In the genomic region with DNA sequence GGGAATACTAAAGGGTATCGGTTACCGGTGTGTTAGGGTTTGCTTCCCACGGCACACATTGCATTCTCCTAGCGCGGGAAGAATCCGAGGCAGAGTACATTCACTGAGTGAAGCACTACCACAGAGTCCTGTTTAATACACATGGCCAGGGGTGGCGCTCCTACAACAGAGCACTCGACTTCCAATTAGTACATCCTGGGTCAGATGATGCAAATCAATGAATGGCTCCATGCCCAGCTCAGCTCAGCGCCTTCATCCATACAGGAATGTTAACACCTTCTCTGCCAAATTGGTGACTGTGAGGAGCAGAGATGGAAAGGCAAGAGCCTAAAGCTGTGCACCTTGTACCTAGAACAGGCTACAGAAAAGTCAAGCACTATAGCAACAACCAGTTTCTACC, we compare ENCODE assay signal across 20 mouse cellular contexts.
A peak's percentile ranks its signal among the peaks of the same experiment; 100 is the strongest.
DNase-seq lines count a peak whose midpoint lies in the region; ATAC-seq and TF ChIP-seq lines count a peak whose summit lies in the region.
"Had no signal": no experiment of that assay in that cellular context is flagged by ENCODE, and none has a peak within 500 bp of the region (broad histone marks: within the 10 kb centered on the region; RNA-seq: fewer than 3 reads in every experiment).

No protein-coding gene starts in this region.

- peaks cover 16% of the 10 kb centered on the region for H3K36me3 ChIP-seq in midbrain, postnatal 0 days (ENCODE audit: insufficient read depth, low read length)

- H3K27ac ChIP-seq in midbrain, postnatal 0 days (ENCODE audit: low read depth, low read length), result no peak overlapping the region
- H3K27ac ChIP-seq: embryonic facial prominence, embryonic 13.5 days; heart, embryonic 10.5 days; macrophage; stomach, embryonic 15.5 days had no signal

- 78% methylated on average over 9 of the region's 9 CpGs for WGBS in midbrain, postnatal 0 days

- H3K9ac ChIP-seq in midbrain, postnatal 0 days (replicated peaks; ENCODE audit: low read length, poor library complexity, severe bottlenecking), result no peak overlapping the region
- H3K9ac ChIP-seq: embryonic facial prominence, embryonic 13.5 days; stomach, embryonic 15.5 days had no signal

- H3K4me3 ChIP-seq in midbrain, postnatal 0 days (ENCODE audit: low read depth, low read length), result no peak overlapping the region
- H3K4me3 ChIP-seq: embryonic facial prominence, embryonic 13.5 days; heart, embryonic 10.5 days; stomach, embryonic 15.5 days had no signal

- H3K9me3 ChIP-seq in midbrain, postnatal 0 days (ENCODE audit: low read length), result no peaks in the 10 kb centered on the region
- H3K9me3 ChIP-seq: embryonic facial prominence, embryonic 13.5 days; heart, embryonic 10.5 days; stomach, embryonic 15.5 days had no signal

- no peak for ATAC-seq in midbrain, postnatal 0 days (ENCODE audit: low FRiP score)
- ATAC-seq: intestine, postnatal 0 days had no signal

- peak; percentile 22 for TF ChIP-seq CTCF in midbrain, postnatal 0 days (IDR thresholded peaks at IDR 0.05)

- peak; percentile 71 to 75 for DNase-seq in cerebellum, postnatal 10 days
- no peak for DNase-seq in cerebellum, adult 11-12 months
- DNase-seq in layer of hippocampus, postnatal 14 days (ENCODE audit: low spot score in 2 of 2), result peak; percentile 11 to 41
- no peak for DNase-seq in layer of hippocampus, adult 8-10 months (ENCODE audit: low spot score in 2 of 2)
- DNase-seq in retina, postnatal 1 day, result peak; percentile 10
- no peak for DNase-seq in retina, embryonic 14.5 days (ENCODE audit: low spot score)
- peak; percentile 52 for DNase-seq in midbrain, postnatal 0 days (ENCODE audit: low spot score)
- no peak for DNase-seq in adrenal gland, postnatal 25 days
- DNase-seq: adrenal gland, adult 8-10 months; gastrocnemius, postnatal 10 days; heart, postnatal 4 days; kidney, postnatal 10 days; lung, adult 18-20 months; thymus, postnatal 14 days had no signal

- H3K4me2 ChIP-seq in midbrain, postnatal 0 days (ENCODE audit: low read depth, low read length, poor library complexity, severe bottlenecking), result no peak overlapping the region
- H3K4me2 ChIP-seq: embryonic facial prominence, embryonic 13.5 days; stomach, embryonic 15.5 days had no signal

- H3K4me1 ChIP-seq in midbrain, postnatal 0 days (ENCODE audit: insufficient read depth, low read length), result no peaks in the 10 kb centered on the region
- H3K4me1 ChIP-seq: embryonic facial prominence, embryonic 13.5 days; heart, embryonic 10.5 days; stomach, embryonic 15.5 days had no signal

- H3K27me3 ChIP-seq in midbrain, postnatal 0 days (ENCODE audit: insufficient read depth, low read length), result no peaks in the 10 kb centered on the region
- H3K27me3 ChIP-seq: CH12.LX; embryonic facial prominence, embryonic 13.5 days; stomach, embryonic 15.5 days had no signal

Comparison
In these comparisons a context has a peak if more than half of its experiments do, and no peak if none do; other contexts are left out.
1. DNase-seq: peak in cerebellum, postnatal 10 days (2 of 2), layer of hippocampus, postnatal 14 days (2 of 2), retina, postnatal 1 day (single experiment) and midbrain, postnatal 0 days (single experiment); none in cerebellum, adult 11-12 months (single experiment), layer of hippocampus, adult 8-10 months (0 of 2), retina, embryonic 14.5 days (single experiment) and adrenal gland, postnatal 25 days (single experiment).